Mouse (Mus musculus) myocyte (in vitro differentiated cells): ENCODE results near the gene Adcy7.

Source experiments
- CEBPB ChIP-seq: IDR thresholded peaks from 2 replicates; pipeline ENCODE4 v1.6.1; 2011; ENCODE audit warnings: mild to moderate bottlenecking, moderate library complexity; ENCODE audit not compliant: poor library complexity, insufficient read depth, severe bottlenecking
- E2F4 ChIP-seq: IDR thresholded peaks from one replicate; pipeline ENCODE4 v1.6.1; 2011; ENCODE audit warnings: mild to moderate bottlenecking, control low read depth, moderate library complexity; ENCODE audit not compliant: insufficient read depth
- MAX ChIP-seq: IDR thresholded peaks from one replicate; pipeline ENCODE4 v1.6.1; 2011; ENCODE audit warnings: low read depth, mild to moderate bottlenecking, control low read depth
- MYOD1 ChIP-seq, 3 experiments: IDR thresholded peaks; one replicate each; pipeline ENCODE4 v1.6.1; 2011; ENCODE audit warnings: control low read depth in 2 of 3, low read depth in 2 of 3, mild to moderate bottlenecking in 2 of 3, moderate library complexity in 1 of 3; ENCODE audit not compliant: insufficient read length in 2 of 3, control insufficient read depth in 1 of 3
- MYOG ChIP-seq, 3 experiments: IDR thresholded peaks; one replicate each; pipeline ENCODE4 v1.6.1; 2011; ENCODE audit warnings: control low read depth in 2 of 3, low read depth in 2 of 3, mild to moderate bottlenecking in 2 of 3; ENCODE audit not compliant: insufficient read length in 2 of 3, control insufficient read depth in 1 of 3, insufficient read depth in 1 of 3
- POLR2A ChIP-seq: IDR thresholded peaks from one replicate; pipeline ENCODE4 v1.6.1; 2011; ENCODE audit warnings: low read depth, mild to moderate bottlenecking, control low read depth, moderate library complexity; ENCODE audit not compliant: insufficient read length
- POLR2AphosphoS2 ChIP-seq: IDR thresholded peaks from one replicate; pipeline ENCODE4 v1.6.1; 2011; ENCODE audit warnings: low read depth, control low read depth; ENCODE audit not compliant: insufficient read length
- SRF ChIP-seq: IDR thresholded peaks from one replicate; pipeline ENCODE4 v1.6.1; 2011; ENCODE audit warnings: low read depth; ENCODE audit not compliant: control insufficient read depth, insufficient read length
- TCF12 ChIP-seq: IDR thresholded peaks from one replicate; pipeline ENCODE4 v1.6.1; 2011; ENCODE audit warnings: mild to moderate bottlenecking, control low read depth; ENCODE audit not compliant: poor library complexity, insufficient read depth, severe bottlenecking
- TCF3 ChIP-seq: IDR thresholded peaks from one replicate; pipeline ENCODE4 v1.6.1; 2011; ENCODE audit warnings: low read depth, control low read depth; ENCODE audit not compliant: insufficient read length
- USF1 ChIP-seq: IDR thresholded peaks from one replicate; pipeline ENCODE4 v1.6.1; 2011; ENCODE audit warnings: low read depth, mild to moderate bottlenecking, control low read depth, moderate library complexity

DNA sequence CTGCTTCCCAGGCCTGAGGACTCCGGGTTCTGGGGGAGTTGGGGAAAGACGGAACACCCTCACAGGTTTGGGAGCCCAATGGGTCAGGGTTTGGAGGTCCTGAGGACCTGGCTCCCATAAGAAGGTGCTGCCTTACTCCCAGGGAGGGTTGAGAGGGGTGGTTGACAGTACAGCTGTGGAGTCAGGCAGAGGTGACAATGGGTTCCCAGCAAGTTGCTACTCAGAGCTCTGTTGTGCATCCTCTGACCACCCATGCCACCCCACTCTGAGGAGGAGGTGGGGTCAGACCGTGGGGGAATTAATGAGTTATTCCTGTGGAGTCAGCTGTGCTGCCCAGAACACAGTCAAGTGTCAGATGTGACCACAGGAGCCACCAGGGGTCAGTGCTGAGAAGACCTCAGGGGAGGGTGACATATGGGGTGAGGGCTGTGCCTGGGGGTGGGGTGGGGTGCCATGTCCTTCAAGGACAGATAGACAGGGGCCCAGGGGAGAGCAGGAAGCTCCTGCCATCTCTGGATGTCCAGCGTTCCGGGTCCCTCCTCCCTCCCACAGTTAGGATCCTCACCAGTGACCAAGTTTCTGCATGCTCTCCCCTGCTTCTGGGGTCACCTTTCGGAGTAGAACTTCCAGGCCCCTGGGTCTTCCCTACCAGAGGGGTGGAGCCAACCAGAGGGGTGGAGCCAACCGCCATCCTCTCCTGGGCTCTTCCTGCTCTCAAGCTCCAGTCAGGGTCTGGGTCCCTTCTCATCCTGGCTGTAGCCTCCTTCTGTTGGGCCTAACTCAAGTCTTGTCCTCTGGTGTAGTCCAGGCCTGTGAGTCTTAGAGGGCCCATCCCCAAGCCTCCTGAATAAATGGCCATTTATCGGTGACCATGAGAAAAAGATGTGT is 13.5 kb downstream of the Adcy7 start:
- TF ChIP-seq POLR2A (no peak), MAX (no peak), MYOG (IDR thresholded peaks at IDR 0.05; ENCODE audit: control insufficient read depth in 1 of 3, insufficient read depth in 1 of 3, insufficient read length in 2 of 3, low read depth in 2 of 3) (peak; percentile 61 to 88 (median 62)), E2F4 (no peak), MYOD1 (IDR thresholded peaks at IDR 0.05; ENCODE audit: control insufficient read depth in 1 of 3, insufficient read length in 2 of 3, low read depth in 2 of 3) (peak in 2 of 3 experiments; percentile 73 to 83), SRF (no peak), POLR2AphosphoS2 (no peak), CEBPB (no peak), TCF12 (peak; percentile 68), USF1 (no peak), TCF3 (no peak)
